Comparison of ENCODE assay signal across 21 mouse cellular contexts in genomic region chr5:146488959-146489358, GRCm38 (mm10). TPM values are rescaled to one million over a fixed set of nuclear protein-coding genes. Genes with fewer than 3 reads are reported as not detected.
A peak's percentile ranks its signal among the peaks of the same experiment; 100 is the strongest.
DNase-seq lines count a peak whose midpoint lies in the region; TF ChIP-seq lines count a peak whose summit lies in the region.
"Not testable (repeated sequence)": the region's sequence is repeated elsewhere in the genome, so short reads cannot be mapped to it uniquely, and the experiment has no call there.
"Had no signal": no experiment of that assay in that cellular context is flagged by ENCODE, and none has a peak within 500 bp of the region (broad histone marks: within the 10 kb centered on the region; RNA-seq: fewer than 3 reads in every experiment).

No protein-coding gene starts in this region.

- not testable (repeated sequence) for H3K4me3 ChIP-seq in thymus, adult 2 months (ENCODE audit: control insufficient read depth, insufficient read depth, low read length)

- 17% methylated on average over 3 of the region's 4 CpGs for WGBS in thymus, adult 2 months

- not testable (repeated sequence) for H3K4me1 ChIP-seq in thymus, adult 2 months (replicated peaks; ENCODE audit: control insufficient read depth, insufficient read depth, low read length)

- not testable (repeated sequence) for TF ChIP-seq POLR2A in thymus, adult 2 months (IDR thresholded peaks at IDR 0.05; ENCODE audit: control insufficient read depth, extremely low read depth, insufficient read depth, low read length, poor library complexity)

- H3K27ac ChIP-seq in thymus, adult 2 months (ENCODE audit: control insufficient read depth, insufficient read depth, low read length) = not testable (repeated sequence)

- not testable (repeated sequence) for TF ChIP-seq CTCF in thymus, adult 2 months (IDR thresholded peaks at IDR 0.05; ENCODE audit: borderline replicate concordance, control insufficient read depth, extremely low read depth, insufficient read depth, low read length, poor library complexity)

- not testable (repeated sequence) for H3K27me3 ChIP-seq in thymus, adult 2 months (ENCODE audit: control insufficient read depth, insufficient read depth, low read length)

- H3K36me3 ChIP-seq in thymus, adult 2 months (ENCODE audit: control insufficient read depth, insufficient read depth, low read length) = not testable (repeated sequence)

- peak; percentile 39 for DNase-seq in 3T3-L1 (ENCODE audit: low read depth, low spot score)
- DNase-seq in adrenal gland, postnatal 14 days = peak; percentile 66
- DNase-seq in cerebellum, adult 9-10 months = peak; percentile 53
- DNase-seq in heart, adult 11 months = peak; percentile 83
- peak; percentile 50 for DNase-seq in kidney, adult 9 months
- DNase-seq in left cerebral cortex, adult 18-20 months (ENCODE audit: low spot score in 2 of 2) = peak; percentile 27 to 56
- DNase-seq in lung, postnatal 14 days = peak; percentile 34
- DNase-seq in thymus, adult 2 months = peak; percentile 19

RNA-seq across cellular contexts. Expression of gene Gm6370, which starts 2.2 kb away (rescaled TPM):
- not detected in 2 replicates for total RNA-seq in adrenal gland, postnatal 14 days (2021)
- total RNA-seq in left cerebral cortex, adult 18-20 months (2021) = not detected
- polyA plus RNA-seq in thymus, adult 2 months (2012; rRNA removed) = not detected in 2 replicates
- total RNA-seq: G1E; heart, adult 18-20 months; heart, postnatal 36 days had no signal
- polyA plus RNA-seq: activated CD4-positive, CD25-positive, alpha-beta regulatory T cell, adult 4 months; embryonic facial prominence, embryonic 11.5 days; forebrain, embryonic 10.5 days; G1E; intestine, embryonic 14.5 days; limb, embryonic 10.5 days; liver, embryonic 16.5 days; midbrain, embryonic 10.5 days; myocyte; small intestine, adult 2 months; stomach, embryonic 15.5 days had no signal

RNA-seq across cellular contexts. Expression of gene Gm6408, which starts 7.2 kb away (rescaled TPM):
- total RNA-seq in adrenal gland, postnatal 14 days (2021) = not detected in 2 replicates
- not detected for total RNA-seq in left cerebral cortex, adult 18-20 months (2021)
- not detected in 2 replicates for polyA plus RNA-seq in thymus, adult 2 months (2012; rRNA removed)
- total RNA-seq: G1E; heart, adult 18-20 months; heart, postnatal 36 days had no signal
- polyA plus RNA-seq: activated CD4-positive, CD25-positive, alpha-beta regulatory T cell, adult 4 months; embryonic facial prominence, embryonic 11.5 days; forebrain, embryonic 10.5 days; G1E; intestine, embryonic 14.5 days; limb, embryonic 10.5 days; liver, embryonic 16.5 days; midbrain, embryonic 10.5 days; myocyte; small intestine, adult 2 months; stomach, embryonic 15.5 days had no signal

RNA-seq across cellular contexts. Expression of gene 4930449I24Rik, which starts 13.2 kb away (rescaled TPM):
- not detected in 2 replicates for total RNA-seq in adrenal gland, postnatal 14 days (2021)
- not detected for total RNA-seq in left cerebral cortex, adult 18-20 months (2021)
- polyA plus RNA-seq in thymus, adult 2 months (2012; rRNA removed) = not detected in 2 replicates
- total RNA-seq: G1E; heart, adult 18-20 months; heart, postnatal 36 days had no signal
- polyA plus RNA-seq: activated CD4-positive, CD25-positive, alpha-beta regulatory T cell, adult 4 months; embryonic facial prominence, embryonic 11.5 days; forebrain, embryonic 10.5 days; G1E; intestine, embryonic 14.5 days; limb, embryonic 10.5 days; liver, embryonic 16.5 days; midbrain, embryonic 10.5 days; myocyte; small intestine, adult 2 months; stomach, embryonic 15.5 days had no signal

RNA-seq across cellular contexts. Expression of gene Gm3402, which starts 25.0 kb away (rescaled TPM):
- total RNA-seq in adrenal gland, postnatal 14 days (2021) = not detected in 2 replicates
- total RNA-seq in left cerebral cortex, adult 18-20 months (2021) = not detected
- not detected in 2 replicates for polyA plus RNA-seq in thymus, adult 2 months (2012; rRNA removed)
- total RNA-seq: G1E; heart, adult 18-20 months; heart, postnatal 36 days had no signal
- polyA plus RNA-seq: activated CD4-positive, CD25-positive, alpha-beta regulatory T cell, adult 4 months; embryonic facial prominence, embryonic 11.5 days; forebrain, embryonic 10.5 days; G1E; intestine, embryonic 14.5 days; limb, embryonic 10.5 days; liver, embryonic 16.5 days; midbrain, embryonic 10.5 days; myocyte; small intestine, adult 2 months; stomach, embryonic 15.5 days had no signal

RNA-seq across cellular contexts. Expression of gene Gm3404, which starts 36.6 kb away (rescaled TPM):
- not detected in 2 replicates for total RNA-seq in adrenal gland, postnatal 14 days (2021)
- total RNA-seq in left cerebral cortex, adult 18-20 months (2021) = not detected
- not detected in 2 replicates for polyA plus RNA-seq in thymus, adult 2 months (2012; rRNA removed)
- total RNA-seq: G1E; heart, adult 18-20 months; heart, postnatal 36 days had no signal
- polyA plus RNA-seq: activated CD4-positive, CD25-positive, alpha-beta regulatory T cell, adult 4 months; embryonic facial prominence, embryonic 11.5 days; forebrain, embryonic 10.5 days; G1E; intestine, embryonic 14.5 days; limb, embryonic 10.5 days; liver, embryonic 16.5 days; midbrain, embryonic 10.5 days; myocyte; small intestine, adult 2 months; stomach, embryonic 15.5 days had no signal

Comparison
In these comparisons a context has a peak if more than half of its experiments do, and no peak if none do; other contexts are left out.
1. DNase-seq: peak in every context shown above with its lines; median percentile 83 in heart, adult 11 months; 66 in adrenal gland, postnatal 14 days; 53 in cerebellum, adult 9-10 months; 50 in kidney, adult 9 months; 42 in left cerebral cortex, adult 18-20 months; 39 in 3T3-L1; 34 in lung, postnatal 14 days; 19 in thymus, adult 2 months.